Mouse (Mus musculus) kidney, postnatal 4 days (tissue): Measurements from ENCODE around the gene Gm20441.
A peak's percentile ranks its signal among the peaks of the same experiment; 100 is the strongest.
"Not testable (repeated sequence)": the region's sequence is repeated elsewhere in the genome, so short reads cannot be mapped to it uniquely, and the experiment has no call there.

Experiments
- DNase-seq, 2 experiments: peaks; one replicate each; pipeline ENCODE4 v3.0.0; 2021; ENCODE audit warnings: mixed read lengths in 2 of 2

Gm20441 gene

DNA sequence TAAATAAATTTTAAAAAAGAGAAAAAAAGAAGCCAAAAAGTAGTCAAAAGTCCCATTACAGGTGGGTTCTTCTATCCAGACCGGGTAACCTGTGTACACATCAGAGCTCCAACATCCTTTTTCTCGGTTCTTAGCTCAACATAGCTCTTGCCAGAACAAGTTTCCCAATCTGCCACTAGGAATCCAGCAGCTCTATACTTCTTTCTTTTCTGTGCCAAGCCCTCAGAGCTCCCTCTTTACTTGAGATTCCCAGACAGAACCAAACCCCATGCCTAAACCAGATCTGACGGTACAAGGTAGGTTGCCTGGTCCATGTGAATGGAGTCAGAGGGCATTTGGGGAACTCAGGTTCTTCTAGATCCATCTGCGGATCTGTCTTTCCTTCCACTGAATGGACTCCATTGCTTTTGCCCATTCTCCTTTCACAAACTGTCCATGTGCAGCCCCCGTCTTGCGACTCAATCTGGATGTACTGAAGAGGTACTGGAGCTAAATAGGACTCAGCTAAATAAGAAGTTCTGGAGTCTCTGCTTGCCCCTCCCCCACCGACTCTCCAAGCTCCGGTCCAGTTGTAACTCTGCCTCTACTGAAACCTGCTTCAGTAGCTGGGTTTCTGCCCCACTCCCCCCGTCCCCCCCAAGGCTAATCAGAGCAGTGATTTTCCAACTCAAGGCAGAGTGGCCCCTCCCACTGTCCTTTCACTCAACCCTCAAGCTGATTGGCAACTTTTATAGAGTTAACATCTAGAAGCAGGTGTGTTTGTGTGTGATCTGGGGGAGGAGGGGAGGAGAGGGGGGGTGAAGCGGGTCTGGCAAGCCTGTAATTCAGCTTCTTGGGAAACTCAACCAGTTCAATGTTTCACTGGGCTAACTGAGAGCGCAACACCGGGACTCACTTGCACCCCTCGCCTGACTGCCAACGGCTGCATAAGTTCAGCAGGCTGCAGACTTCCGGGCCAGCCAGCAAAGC, 1.3 kb downstream of the Gm20441 start:
- peak; percentile 54 to 72 for DNase-seq

DNA sequence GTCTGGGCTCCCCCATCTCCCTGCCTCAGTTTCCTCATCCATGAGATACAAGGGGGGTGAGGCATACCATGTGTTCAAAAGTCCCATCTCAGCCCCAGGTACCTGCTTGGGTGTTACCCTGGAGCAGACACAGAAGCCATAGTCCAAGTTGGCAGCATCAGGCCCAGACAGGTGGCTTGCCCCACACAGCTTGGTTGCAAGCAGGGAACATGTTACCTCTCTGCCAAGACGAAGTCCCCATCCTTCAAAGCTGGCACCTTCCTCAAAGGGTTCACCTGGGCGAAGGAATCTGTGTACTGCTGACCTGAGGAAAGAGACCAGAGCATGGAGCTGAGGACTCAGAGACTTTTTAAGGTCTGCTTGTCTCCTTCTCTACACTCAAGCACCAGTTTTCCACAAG, 2.9 kb downstream of the Gm20441 start:
- DNase-seq = no peak

DNA sequence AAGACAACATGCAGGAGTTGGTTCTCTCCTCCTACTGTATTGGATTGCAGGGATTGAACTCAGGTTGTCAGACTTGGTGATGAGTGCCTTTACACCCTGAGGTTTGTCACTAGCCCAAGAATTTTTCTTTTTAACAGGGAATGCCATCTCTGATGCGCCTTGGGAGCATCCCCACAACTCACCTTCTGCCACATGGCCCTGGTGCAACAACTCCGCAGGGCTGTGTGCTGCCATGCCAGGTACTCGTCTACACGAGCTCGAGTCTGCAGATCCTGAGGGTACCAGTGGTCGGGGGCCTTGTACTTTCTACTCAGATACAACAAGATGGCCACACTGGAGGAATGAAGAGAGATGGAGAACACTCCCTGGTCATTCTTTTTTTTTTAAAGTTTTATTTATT, 4.2 kb downstream of the Gm20441 start:
- no peak for DNase-seq

DNA sequence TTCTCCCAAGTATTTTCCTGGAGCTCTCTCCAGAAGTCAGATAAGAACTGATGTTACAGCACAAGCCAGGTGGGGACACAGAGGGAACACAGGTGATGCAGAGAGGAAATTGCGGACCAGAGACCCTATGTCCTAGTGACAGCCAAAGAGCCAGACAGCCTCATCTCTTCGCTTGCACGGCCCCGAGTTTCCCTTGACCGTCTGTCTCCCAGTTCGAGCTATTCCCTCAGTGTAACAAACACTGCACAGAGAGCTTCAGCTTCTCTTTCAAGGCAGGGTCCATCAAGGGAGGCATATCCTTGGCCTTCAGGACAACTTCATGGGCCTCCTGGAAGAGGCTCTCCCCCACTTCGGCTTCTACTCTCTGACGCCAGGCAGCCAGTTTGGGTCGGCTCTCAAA, 6.2 kb downstream of the Gm20441 start:
- no peak for DNase-seq

DNA sequence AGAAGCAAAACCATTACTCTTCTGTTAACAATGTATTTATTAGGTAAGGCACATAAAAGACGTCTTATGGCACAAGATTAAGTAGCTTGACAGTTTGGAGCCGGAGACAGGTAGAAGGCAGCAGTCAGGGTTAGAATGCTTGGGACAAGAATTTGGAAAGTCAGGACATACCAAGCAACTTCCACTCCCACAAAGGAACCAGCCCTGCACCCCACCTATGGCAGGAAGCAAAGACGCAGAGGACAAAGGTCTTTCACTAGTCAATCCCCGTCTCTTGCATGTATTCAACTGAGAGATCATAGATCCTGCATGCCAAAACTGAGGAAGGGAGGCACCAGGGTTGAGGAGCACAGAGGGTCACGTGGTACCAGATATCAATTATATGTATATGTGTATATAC, 6.7 kb downstream of the Gm20441 start:
- no peak for DNase-seq

DNA sequence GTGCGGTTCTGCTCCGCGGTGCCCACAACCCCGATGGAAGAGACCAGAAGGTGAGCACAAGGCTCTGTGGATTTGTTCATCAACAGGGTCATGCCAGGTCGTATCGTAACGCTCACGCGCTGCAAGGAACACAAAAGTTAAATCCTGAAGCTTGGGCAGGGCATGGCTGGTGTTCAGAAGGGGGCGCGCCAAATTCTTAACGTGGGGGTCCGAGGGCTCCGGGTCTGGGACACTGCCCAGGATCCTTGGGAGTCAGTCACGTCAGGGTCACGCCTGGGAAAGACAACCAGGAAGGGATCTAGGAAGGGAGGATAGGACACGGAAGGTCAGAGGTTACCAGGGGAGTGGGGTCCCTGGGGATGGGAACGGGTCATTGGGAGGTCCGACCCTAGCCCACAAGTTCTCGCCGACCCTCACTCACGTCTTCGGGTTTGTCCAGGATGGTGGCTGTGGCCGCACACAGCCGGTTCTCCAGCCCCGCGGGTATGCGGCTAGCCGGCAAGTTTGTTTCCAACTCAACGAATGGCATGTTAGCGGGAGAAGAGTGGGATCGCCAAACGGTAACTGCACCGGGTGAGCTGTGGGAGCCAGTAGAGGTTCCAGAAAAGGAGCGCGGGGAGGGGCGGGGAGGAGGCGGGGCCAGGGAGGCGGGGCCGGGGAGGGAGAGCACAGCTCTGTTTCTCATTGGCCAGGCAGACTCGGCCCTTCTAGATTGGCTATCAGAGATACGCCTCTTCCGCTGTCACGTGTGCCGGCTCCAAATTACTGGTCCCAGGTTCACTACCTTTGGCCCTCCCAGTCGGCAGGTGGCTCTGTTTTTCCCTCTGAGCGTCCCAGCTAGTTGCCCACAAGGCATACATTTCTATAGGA, 7.7 kb downstream of the Gm20441 start, which contains the start of gene Ddt:
Gene Ddt, minus strand, starts transcription at position 620 of the 870 bp plus-strand sequence.
- peak; percentile 91 to 95 for DNase-seq

DNA sequence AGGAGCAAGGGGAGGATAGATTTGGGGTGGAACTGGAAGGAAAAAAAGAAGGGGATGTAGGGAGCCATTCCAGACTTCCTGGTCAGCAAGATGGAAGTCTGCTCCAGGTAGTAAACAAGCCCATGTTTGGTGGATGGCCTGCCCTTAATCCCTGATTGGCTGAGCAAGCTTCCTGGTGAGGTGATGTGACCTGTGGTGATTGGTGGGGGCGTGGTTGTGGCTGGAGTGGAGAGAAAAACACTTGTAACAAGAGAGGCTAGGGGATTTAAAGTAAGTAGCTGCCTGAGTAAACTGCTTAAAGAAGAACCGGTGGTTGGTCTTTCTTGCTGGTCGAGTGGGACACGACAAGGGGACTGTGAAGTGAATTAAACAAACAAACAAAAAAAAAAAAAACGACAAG, 13.0 kb downstream of the Gm20441 start:
- DNase-seq = not testable (repeated sequence)

DNA sequence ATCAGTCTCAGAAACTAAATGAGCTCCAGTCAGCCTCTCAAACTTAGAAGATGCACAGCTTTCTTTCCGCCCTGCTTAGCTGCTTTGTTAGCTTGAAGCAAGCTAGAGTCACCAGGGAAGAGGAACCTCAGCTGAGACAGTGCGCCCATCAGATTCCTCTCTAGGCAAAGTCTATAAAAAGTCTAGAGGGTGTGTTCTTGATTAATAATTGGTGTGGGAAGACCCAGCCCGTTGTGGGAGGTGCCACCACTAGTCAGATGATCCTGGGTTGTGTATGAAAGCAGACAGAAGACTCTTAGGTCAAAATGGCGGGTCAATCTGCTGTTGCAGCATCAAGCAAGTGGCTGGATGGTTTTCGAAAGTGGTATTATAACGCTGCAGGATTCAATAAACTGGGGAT, 13.9 kb downstream of the Gm20441 start:
- peak in 1 of 2 experiments; percentile 21 for DNase-seq

DNA sequence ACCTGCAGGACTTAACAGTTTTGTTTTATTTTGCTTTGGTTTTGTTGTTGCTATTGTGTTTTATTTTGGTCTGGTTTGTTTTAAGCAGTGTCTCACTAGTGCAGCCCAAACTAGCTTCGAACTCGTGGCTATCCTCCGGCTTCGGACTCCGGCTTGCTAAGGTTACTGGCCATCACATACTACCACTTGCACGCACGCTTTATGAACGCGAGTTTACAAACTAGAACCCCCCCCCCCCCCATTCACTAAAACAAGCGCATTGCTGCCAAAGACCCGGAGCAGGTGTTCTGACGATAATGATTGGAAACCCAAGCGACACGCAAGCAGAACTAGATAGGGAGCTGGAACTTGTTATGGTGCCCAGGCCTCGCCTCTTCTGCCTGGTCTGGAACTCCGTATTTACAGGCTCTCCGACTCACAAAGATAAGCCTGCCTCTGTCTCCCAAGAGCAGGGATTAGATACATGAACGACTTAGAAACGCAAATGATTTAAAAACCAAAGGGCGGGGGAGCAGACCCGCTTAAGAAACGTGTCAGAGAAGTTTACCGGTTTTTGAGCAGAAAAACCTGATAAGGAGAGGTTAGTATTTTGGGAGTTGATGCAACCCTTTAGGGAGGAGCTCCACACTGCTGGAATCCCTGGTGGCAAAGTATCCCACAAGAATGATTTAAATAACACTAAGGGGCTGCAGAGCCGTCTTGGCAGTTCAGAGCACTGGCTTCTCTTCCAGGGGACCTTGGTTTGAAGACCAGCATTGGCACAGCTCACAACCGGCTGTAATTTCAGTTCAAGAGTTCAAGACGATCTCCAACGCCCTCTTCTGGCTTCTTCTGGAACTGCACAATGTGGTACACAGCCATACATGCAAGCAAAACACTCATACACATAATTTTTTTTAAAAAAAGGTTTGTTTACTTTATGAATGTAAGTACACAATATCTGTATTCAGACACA, 16.0 kb downstream of the Gm20441 start:
- DNase-seq = peak; percentile 76 to 84

DNA sequence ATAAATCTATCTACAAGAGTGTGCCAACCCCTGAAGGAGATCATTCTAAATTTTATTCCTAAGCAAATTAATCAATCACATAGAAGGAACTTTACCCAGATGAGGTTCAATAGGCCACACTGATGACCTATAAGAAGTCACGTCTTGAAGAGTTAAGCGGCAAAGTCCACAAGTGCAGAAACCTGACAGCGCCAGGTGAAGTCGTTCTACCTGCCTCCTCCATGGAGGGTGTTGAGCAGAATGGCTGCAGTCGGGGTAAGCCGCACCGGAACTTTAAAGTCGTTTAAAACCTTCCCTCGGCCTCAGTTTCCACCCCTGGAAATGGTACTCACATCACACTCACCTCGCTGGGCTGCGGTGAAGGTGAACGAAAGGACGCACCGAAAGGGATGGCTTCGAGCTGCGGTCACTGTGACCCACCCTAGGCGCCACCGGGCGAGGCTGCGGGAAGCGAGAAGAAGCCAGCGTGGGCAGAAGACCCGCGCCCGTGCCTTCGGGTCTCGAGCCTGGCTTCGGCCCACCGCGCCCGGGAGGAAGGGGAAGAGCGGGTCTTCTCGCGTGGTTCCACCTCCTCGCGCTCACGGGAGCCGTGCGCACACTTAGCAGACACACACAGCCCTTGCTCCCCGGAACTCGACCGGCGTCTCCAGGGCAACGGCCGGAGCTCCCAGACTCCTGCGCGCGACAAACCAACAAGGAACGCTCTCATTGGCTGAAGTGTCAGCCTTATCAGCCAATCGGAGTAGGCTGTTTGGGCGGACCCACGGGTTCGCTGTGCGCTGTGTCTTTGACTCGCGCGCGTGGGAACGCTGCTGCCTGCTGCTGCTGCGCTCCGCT, 16.9 kb downstream of the Gm20441 start, which contains the start of gene Cabin1:
Gene Cabin1, minus strand, starts transcription at position 660 of the 837 bp plus-strand sequence.
- peak; percentile 97 to 98 for DNase-seq

DNA sequence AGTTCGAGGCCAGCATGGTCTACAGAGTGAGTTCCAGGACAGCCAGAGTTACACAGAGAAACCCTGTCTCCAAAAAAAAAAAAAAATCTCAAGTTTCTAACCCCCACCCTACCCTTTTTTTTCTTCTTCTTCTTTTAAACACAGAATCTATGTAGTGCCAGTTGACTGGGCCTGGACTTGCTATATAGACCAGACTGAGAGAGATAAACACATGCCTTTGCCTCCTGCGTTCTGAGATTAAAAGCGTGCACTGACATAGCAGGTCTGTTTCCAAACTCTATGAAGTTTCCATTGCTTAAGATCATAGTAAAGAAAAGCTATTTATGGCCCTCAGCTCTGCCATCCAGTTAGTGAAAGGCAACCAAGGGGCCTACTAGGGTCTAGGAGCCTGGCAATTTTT, 18.3 kb downstream of the Gm20441 start:
- DNase-seq = no peak

DNA sequence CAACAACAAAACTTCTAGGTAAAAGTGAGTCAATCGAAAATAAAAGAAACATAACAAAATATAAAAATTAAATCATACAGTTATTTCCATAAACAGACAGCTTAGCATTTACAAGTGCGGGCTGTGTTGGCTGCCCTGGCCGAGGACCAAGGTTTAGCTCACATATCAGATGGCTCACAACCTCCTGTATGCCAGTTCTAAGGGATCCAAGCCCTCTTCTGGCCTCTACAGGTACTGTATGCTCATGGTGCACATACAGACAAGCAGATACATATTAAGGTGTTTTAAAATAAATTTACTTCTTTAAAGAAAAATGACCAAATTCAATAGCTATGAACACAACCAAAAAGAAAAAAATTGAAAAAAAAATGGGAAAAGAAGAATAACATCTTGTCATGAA, 20.4 kb downstream of the Gm20441 start:
- DNase-seq = no peak

DNA sequence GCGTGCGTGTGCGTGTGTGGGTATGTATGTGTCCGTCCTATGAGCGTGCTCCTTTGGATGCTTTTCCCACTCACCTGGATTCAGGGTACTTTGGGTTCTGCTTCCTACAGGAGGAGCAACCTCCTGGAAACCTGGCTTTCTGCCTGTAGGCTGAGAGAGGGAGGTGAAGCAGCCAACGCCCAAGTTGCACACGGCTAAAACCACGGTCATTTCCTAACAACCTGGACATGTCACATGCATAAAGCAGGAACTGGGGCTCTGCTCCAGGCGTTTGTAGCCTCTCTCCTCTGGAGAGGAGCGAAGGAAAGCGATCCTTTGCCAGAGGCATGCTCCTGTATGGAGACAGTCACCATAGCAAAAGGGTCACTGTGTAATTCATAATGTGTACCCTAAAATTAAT, 24.0 kb downstream of the Gm20441 start:
- DNase-seq = no peak

DNA sequence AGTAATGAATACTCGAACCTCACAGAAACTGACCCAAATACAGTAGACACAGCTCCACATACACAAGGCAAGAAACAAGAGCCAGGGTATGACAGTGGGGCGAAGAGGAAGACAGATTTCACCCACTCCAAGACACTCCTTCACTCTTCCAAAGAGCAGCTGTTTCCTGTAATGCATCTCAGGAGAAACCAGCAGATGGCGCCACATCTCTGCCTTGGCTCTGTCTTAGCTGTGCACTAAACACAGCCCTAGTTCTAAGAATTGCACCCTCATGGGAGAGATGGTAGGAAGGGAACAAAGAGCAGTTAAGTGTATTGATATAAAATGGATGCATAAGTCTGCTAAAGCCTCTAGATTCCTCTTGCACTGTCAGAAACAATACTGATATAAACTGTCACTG, 36.7 kb downstream of the Gm20441 start:
- DNase-seq = peak; percentile 90 to 91

DNA sequence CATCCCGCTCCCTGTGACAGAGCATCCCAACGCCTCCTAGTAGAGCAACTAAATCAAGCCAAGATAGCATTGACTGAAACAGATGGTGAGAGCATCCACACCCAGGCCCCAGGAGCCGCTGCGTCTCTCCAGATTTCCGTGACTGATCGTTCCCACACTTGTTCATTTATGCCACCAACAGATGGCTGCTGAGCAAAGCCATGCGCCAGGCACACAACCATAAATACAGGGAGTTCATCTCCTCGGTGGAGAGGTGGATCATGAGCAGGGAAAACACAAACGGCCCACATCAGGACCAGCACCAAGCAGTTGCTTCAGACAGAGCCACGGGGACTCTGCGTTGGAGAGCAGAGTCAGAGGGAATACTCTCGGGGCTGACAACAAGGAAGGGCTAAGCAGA, 37.4 kb downstream of the Gm20441 start:
- DNase-seq = no peak

DNA sequence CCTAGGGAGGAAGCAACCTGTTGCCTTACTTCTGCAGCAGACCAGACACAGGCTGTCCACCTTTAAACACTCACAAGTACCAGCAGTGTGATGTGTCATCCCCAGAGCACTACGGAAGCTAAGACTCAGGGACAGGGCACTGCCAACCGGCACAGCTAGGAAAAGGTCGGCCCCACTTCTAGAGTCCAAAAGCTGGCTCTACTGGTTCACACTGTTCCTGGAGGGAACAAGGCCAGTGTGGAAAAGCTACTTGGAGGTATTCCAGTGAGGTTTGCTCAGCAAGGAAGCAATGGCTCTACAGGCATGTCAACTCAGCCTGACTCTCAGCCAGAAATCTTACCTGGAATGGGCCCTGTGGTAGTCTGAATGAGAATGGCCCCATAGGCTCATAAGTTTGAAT, 39.9 kb downstream of the Gm20441 start:
- DNase-seq = no peak

DNA sequence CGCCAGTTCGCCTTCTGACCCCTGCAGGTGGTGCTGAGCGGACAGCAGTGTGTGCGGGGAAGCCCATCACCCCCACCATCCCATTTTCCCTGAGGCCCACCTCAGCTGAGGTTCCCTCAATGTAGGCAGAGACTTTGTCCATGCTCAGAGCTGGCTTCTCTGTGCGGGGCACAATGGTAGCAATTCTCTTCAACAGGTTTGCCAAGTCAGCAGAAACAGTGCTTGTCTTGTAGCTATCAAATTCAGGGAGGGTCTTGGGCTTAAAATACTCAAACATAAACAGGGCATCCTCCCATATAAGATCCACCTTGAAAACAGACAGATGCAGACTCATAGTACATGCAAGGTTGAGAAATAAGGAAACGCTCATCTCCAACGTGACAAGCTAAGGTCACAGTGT, 55.3 kb downstream of the Gm20441 start:
- DNase-seq = no peak
